Comparison of ENCODE assay signal across 8 mouse cellular contexts in the genomic region with DNA sequence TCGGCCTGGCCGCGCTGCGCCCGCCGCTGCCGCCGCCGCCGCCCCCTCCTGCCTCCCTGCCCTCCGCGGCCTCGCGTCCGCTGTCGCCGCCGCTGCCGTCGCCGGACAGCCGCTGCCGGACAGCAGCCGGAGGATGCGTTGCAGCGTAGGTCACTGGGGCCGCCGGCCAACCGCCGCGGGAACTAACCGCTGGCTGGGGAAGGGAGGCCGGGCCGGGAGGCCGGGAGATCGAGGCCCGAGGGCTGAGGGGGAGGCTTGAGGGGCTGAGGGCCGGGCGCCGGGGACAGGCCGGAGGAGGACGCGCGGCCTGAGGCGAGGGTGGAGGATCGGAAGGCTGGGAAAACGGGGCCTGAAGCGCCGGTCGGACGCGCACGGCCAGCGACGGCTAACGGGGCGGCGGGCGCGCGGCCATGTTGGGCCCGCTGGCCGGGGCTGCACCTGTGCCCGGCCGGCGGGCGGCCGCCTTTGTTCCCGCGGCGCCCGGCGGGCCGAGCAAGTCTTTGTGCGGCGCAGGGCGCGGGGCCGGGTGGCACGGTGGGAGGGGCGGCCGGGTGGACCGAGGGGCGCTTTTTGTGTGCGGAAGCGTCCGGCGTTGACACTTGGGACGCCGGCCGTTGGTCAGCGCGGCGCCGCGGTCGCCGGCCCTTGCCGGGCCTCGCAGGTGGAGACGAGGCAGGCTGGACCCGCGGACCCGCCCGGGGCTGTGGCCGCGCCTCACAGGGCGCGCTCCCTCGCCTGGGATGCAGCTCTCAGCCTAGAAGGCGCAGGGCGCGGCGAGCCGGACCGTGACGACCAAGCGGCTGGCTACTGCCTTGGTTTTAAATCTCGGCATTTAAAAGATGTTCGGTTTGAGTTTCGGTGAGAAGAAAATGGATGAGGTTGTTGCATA. TPM values are rescaled to one million over a fixed set of nuclear protein-coding genes. Genes with fewer than 3 reads are reported as not detected.
A peak's percentile ranks its signal among the peaks of the same experiment; 100 is the strongest.
DNase-seq lines count a peak whose midpoint lies in the region; ATAC-seq and TF ChIP-seq lines count a peak whose summit lies in the region.

No protein-coding gene starts in this region.

- H3K4me3 ChIP-seq in ES-E14 (ENCODE audit: insufficient read depth in 1 of 2, low read depth in 1 of 2, low read length in 2 of 2, poor library complexity in 1 of 2, severe bottlenecking in 1 of 2): peak overlapping the region; percentile 86 to 100
- peak overlapping the region; percentile 100 for H3K4me3 ChIP-seq in forebrain, embryonic 13.5 days

- peaks cover 2 to 12% of the 10 kb centered on the region in 2 experiments; a peak in 1 of 4 replicates for H3K4me1 ChIP-seq in ES-E14 (ENCODE audit: control insufficient read depth in 2 of 2, insufficient read depth in 2 of 2, low read length in 2 of 2, poor library complexity in 1 of 2)
- H3K4me1 ChIP-seq in forebrain, embryonic 13.5 days: peaks cover 52% of the 10 kb centered on the region

- WGBS in forebrain, embryonic 13.5 days: under 1% methylated on average over 90 of the region's 121 CpGs

- H3K9ac ChIP-seq in ES-E14 (ENCODE audit: insufficient read depth, low read depth, low read length, poor library complexity, severe bottlenecking): peak overlapping the region; percentile 98
- peak overlapping the region; percentile 100 for H3K9ac ChIP-seq in forebrain, embryonic 13.5 days

- H3K27me3 ChIP-seq in forebrain, embryonic 13.5 days: no peaks in the 10 kb centered on the region

- peak; percentile 50 for ATAC-seq in cerebellum, adult (ENCODE audit: insufficient number of reproducible peaks, low FRiP score, low TSS enrichment)
- ATAC-seq in forebrain, embryonic 13.5 days: peak; percentile 32

- H3K4me2 ChIP-seq in forebrain, embryonic 13.5 days: peak overlapping the region; percentile 88

- H3K9me3 ChIP-seq in ES-E14 (ENCODE audit: control insufficient read depth, insufficient read depth, low read depth, low read length): no peaks in the 10 kb centered on the region
- H3K9me3 ChIP-seq in forebrain, embryonic 13.5 days (replicated peaks): no peaks in the 10 kb centered on the region

- intact Hi-C loops in heart, postnatal 14 days (cut with DNase I): loop anchor here (5.0 kb wide), 1 partner anchor 116 kb away; a partner anchor contains a TSS

- in situ Hi-C loops in ES-E14 (cut with MboI; ENCODE audit: low sequenced_read_pairs in 2 of 2, unreplicated experiment in 2 of 2): no loop called here

- no peak for DNase-seq in ES-E14 (ENCODE audit: low read depth, low spot score)
- peak; percentile 64 to 67 for DNase-seq in heart, postnatal 14 days
- DNase-seq in layer of hippocampus, postnatal 10 days (ENCODE audit: low spot score in 2 of 2): peak; percentile 49 to 64
- peak; percentile 60 for DNase-seq in lung, postnatal 10 days
- DNase-seq in retina, postnatal 1 day: peak; percentile 70
- peak; percentile 63 for DNase-seq in thymus, postnatal 4 days

- H3K36me3 ChIP-seq in ES-E14 (ENCODE audit: control insufficient read depth, insufficient read depth, low read length, poor library complexity, severe bottlenecking): no peaks in the 10 kb centered on the region
- H3K36me3 ChIP-seq in forebrain, embryonic 13.5 days (ENCODE audit: poor library complexity, severe bottlenecking): peaks cover 11% of the 10 kb centered on the region; the same call in 1 of the 2 replicates

- 0 out of 2 replicates have a peak overlapping the region, but pooled peaks have one; percentile 27 for H3K27ac ChIP-seq in ES-E14 (ENCODE audit: insufficient read depth, low read depth, low read length, poor library complexity, severe bottlenecking)
- peak overlapping the region; percentile 100 for H3K27ac ChIP-seq in forebrain, embryonic 13.5 days

TF ChIP-seq in ES-E14, 5 proteins besides CTCF, POLR2A, EP300 and RAD21:
- TF ChIP-seq HCFC1 (IDR thresholded peaks at IDR 0.05; ENCODE audit: borderline replicate concordance, insufficient read depth, low read length): no peak
- TF ChIP-seq MAFK (IDR thresholded peaks at IDR 0.05; ENCODE audit: insufficient read depth, low read depth, low read length): no peak
- no peak for TF ChIP-seq ZC3H11A (IDR thresholded peaks at IDR 0.05; ENCODE audit: borderline replicate concordance, low read depth, low read length)
- no peak for TF ChIP-seq CHD2 (IDR thresholded peaks at IDR 0.05; ENCODE audit: low read depth, low read length)
- no peak for TF ChIP-seq ZNF384 (IDR thresholded peaks at IDR 0.05; ENCODE audit: low read depth, low read length)

RNA-seq across cellular contexts. Expression of a gene that starts 0.5 kb away (rescaled TPM):
- 31.3 and 39.2 TPM in 2 replicates for total RNA-seq in ES-E14 (2012; rRNA removed)
- 83.8 and 86.8 TPM in 2 replicates for polyA plus RNA-seq in forebrain, embryonic 13.5 days (2015; fragmentation: Nextera tagmentation; extraction: Ambion mirVana)
- total RNA-seq in heart, postnatal 14 days (2021): 10 to 100 TPM; 27.5 to 43.7 TPM
- 100 to 1,000 TPM; 131 to 143 TPM for total RNA-seq in layer of hippocampus, postnatal 10 days (2021)

RNA-seq across cellular contexts. Expression of a gene that starts 38.4 kb away (rescaled TPM):
- total RNA-seq in ES-E14 (2012; rRNA removed): 36.5 and 49.4 TPM in 2 replicates
- 47.5 and 50.4 TPM in 2 replicates for polyA plus RNA-seq in forebrain, embryonic 13.5 days (2015; fragmentation: Nextera tagmentation; extraction: Ambion mirVana)
- total RNA-seq in heart, postnatal 14 days (2021): 100 to 1,000 TPM; 148 to 169 TPM
- total RNA-seq in layer of hippocampus, postnatal 10 days (2021): 100 to 1,000 TPM; 105 to 106 TPM
